Mouse (Mus musculus) retina, adult 2 months (tissue): ENCODE results near the gene Gm43517.

Experiments used
- DNase-seq: peaks from one replicate; pipeline ENCODE4 v3.0.0-alpha.2; 2012; ENCODE audit warnings: low read depth, low spot score

Gene Gm43517

GRCm38 (mm10) chr12:49385631-49385990 lies 637 bp downstream of the Gm43517 start:
- no peak for DNase-seq

GRCm38 (mm10) chr12:49386081-49386805 lies 1.3 kb downstream of the Gm43517 start:
- no peak for DNase-seq

- no peak for DNase-seq
Measured at GRCm38 (mm10) chr12:49387856-49388598, 3.1 kb downstream of the Gm43517 start.

GRCm38 (mm10) chr12:49389666-49390065 lies 4.7 kb downstream of the Gm43517 start:
- DNase-seq, result no peak

- no peak for DNase-seq
Measured at GRCm38 (mm10) chr12:49390257-49390656, 5.3 kb downstream of the Gm43517 start.

GRCm38 (mm10) chr12:49390926-49391304 lies 5.9 kb downstream of the Gm43517 start:
- DNase-seq, result no peak

- no peak for DNase-seq
Measured at GRCm38 (mm10) chr12:49391305-49392040, 6.5 kb downstream of the Gm43517 start.

- DNase-seq, result no peak
Measured at GRCm38 (mm10) chr12:49392041-49392390, 7.0 kb downstream of the Gm43517 start.

GRCm38 (mm10) chr12:49392876-49393275 lies 7.9 kb downstream of the Gm43517 start:
- no peak for DNase-seq

GRCm38 (mm10) chr12:49393639-49394038 lies 8.7 kb downstream of the Gm43517 start:
- no peak for DNase-seq

- no peak for DNase-seq
Measured at GRCm38 (mm10) chr12:49394181-49394580, 9.2 kb downstream of the Gm43517 start.

GRCm38 (mm10) chr12:49394836-49395235 lies 9.9 kb downstream of the Gm43517 start:
- no peak for DNase-seq

- no peak for DNase-seq
Measured at GRCm38 (mm10) chr12:49395969-49396368, 11.0 kb downstream of the Gm43517 start.

GRCm38 (mm10) chr12:49396776-49397175 lies 11.8 kb downstream of the Gm43517 start:
- no peak for DNase-seq

GRCm38 (mm10) chr12:49397443-49398162 lies 12.6 kb downstream of the Gm43517 start:
- DNase-seq, result no peak

- DNase-seq, result no peak
Measured at GRCm38 (mm10) chr12:49398163-49398540, 13.2 kb downstream of the Gm43517 start.

- no peak for DNase-seq
Measured at GRCm38 (mm10) chr12:49398636-49399035, 13.7 kb downstream of the Gm43517 start.

- no peak for DNase-seq
Measured at GRCm38 (mm10) chr12:49399611-49400010, 14.6 kb downstream of the Gm43517 start.

- DNase-seq, result no peak
Measured at GRCm38 (mm10) chr12:49400036-49400852, 15.3 kb downstream of the Gm43517 start.

GRCm38 (mm10) chr12:49400853-49401118 lies 15.8 kb downstream of the Gm43517 start:
- DNase-seq, result no peak

GRCm38 (mm10) chr12:49401119-49401795 lies 16.3 kb downstream of the Gm43517 start:
- no peak for DNase-seq
